Mouse (Mus musculus) heart, adult 2 months (tissue): Measurements from ENCODE around the gene Leng1. TPM values are rescaled to one million over a fixed set of nuclear protein-coding genes. Genes with fewer than 3 reads are reported as not detected.
A peak's percentile ranks its signal among the peaks of the same experiment; 100 is the strongest.

Source experiments
- DNase-seq, 2 experiments: peaks; one replicate each; pipeline ENCODE4 v3.0.0; 2021
- H3K27ac ChIP-seq: fragments of 200-600 bp; 2 replicates; pipeline ENCODE4 v1.8.1; 2022
- H3K27me3 ChIP-seq: fragments of 200-500 bp; 2 replicates; pipeline ENCODE4 v1.6.1; 2012; ENCODE audit warnings: mild to moderate bottlenecking, low read length, inconsistent platforms, mixed read lengths; ENCODE audit not compliant: control insufficient read depth, insufficient read depth
- H3K36me3 ChIP-seq: fragments of 200-500 bp; 2 replicates; pipeline ENCODE4 v1.6.1; 2012; ENCODE audit warnings: low read length, inconsistent platforms; ENCODE audit not compliant: control insufficient read depth, insufficient read depth
- H3K4me1 ChIP-seq: fragments of 200-500 bp; 2 replicates; pipeline ENCODE4 v1.6.1; 2011; ENCODE audit warnings: low read length; ENCODE audit not compliant: control insufficient read depth, insufficient read depth
- H3K4me3 ChIP-seq: fragments of 200-600 bp; 2 replicates; pipeline ENCODE4 v1.8.1; 2022
- H3K79me2 ChIP-seq: fragments of 200-500 bp; replicated peaks from 2 replicates; pipeline ENCODE4 v1.6.1; 2012; ENCODE audit warnings: mild to moderate bottlenecking, inconsistent platforms, low read length, moderate library complexity, mixed read lengths; ENCODE audit not compliant: control insufficient read depth, insufficient read depth
- H3K9ac ChIP-seq: fragments of 200-500 bp; 2 replicates; pipeline ENCODE4 v1.6.1; 2012; ENCODE audit warnings: low read depth, mild to moderate bottlenecking, control low read depth, inconsistent platforms, low read length, mixed read lengths
- CTCF ChIP-seq: fragments of 200-600 bp; IDR thresholded peaks from 2 replicates; pipeline ENCODE4 v1.8.1; 2022; ENCODE audit warnings: antibody characterized with exemption, mild to moderate bottlenecking, moderate library complexity
- EP300 ChIP-seq: fragments of 200-500 bp; IDR thresholded peaks from 2 replicates; pipeline ENCODE4 v1.6.1; 2011; ENCODE audit warnings: low read depth, low read length, control low read depth; ENCODE audit not compliant: insufficient read depth
- POLR2A ChIP-seq: fragments of 200-500 bp; IDR thresholded peaks from 2 replicates; pipeline ENCODE4 v1.6.1; 2011; ENCODE audit warnings: mild to moderate bottlenecking, low read depth, low read length, control low read depth; ENCODE audit not compliant: insufficient read depth
- WGBS: fragments of 180-500 bp; shearing (Covaris S2); methylation state at CpG from one replicate; pipeline ENCODE4 v1.1.7; 2018; 5-methylcytosine and 5-hydroxymethylcytosine counted together
- intact Hi-C: fragments of 180-260 bp; cut with DNase I; formaldehyde crosslinking; loops from one replicate; pipeline ENCODE4 v1.15.1; 2025
- polyA plus RNA-seq: library from polyadenylated mRNA; depleted of rRNA; stranded (reverse); fragments of >200 nt; gene quantifications from 2 replicates; pipeline ENCODE4 v1.2.3, GENCODE M21; 2012
- total RNA-seq, 2 experiments: library from RNA; stranded (reverse); gene quantifications; 2 replicates each; pipeline ENCODE4 v1.2.3; 2021

The Leng1 gene
- total and polyA plus RNA-seq, 3 experiments: 4.8 to 12.8 (median 11.8) TPM

GRCm38 (mm10) chr7:3617242-3617995 lies 48.2 kb downstream of the Leng1 start, which contains the start of gene Ndufa3:
Ndufa3 (plus strand) TSS chr7:3617373.
- H3K9ac ChIP-seq: peak within 1 kb of the TSS; percentile 67
- intact Hi-C loops: loop anchor here (1.0 kb wide), 1 partner anchor 12 kb away; the partner anchor contains the start of genes Prpf31 and Tfpt
- H3K36me3 ChIP-seq: no peaks in the 10 kb centered on the region
- peak within 1 kb of the TSS; percentile 81 for H3K27ac ChIP-seq
- H3K4me1 ChIP-seq: no peaks in the 10 kb centered on the region
- H3K79me2 ChIP-seq: no peaks in the 10 kb centered on the region
- 1% methylated on average over 32 of the region's 32 CpGs for WGBS
- DNase-seq: peak; percentile 86 to 90
- H3K4me3 ChIP-seq: peak within 1 kb of the TSS; percentile 92
- H3K27me3 ChIP-seq: no peaks in the 10 kb centered on the region
- no peak for TF ChIP-seq CTCF
- TF ChIP-seq POLR2A: peak; percentile 94
- 0 out of 2 replicates have a peak, but pooled peaks have one; percentile 17 for TF ChIP-seq EP300

GRCm38 (mm10) chr7:3616389-3617241 lies 49.0 kb downstream of the Leng1 start:
- peak overlapping the region; percentile 81; the same call in 1 of the 2 replicates for H3K27ac ChIP-seq

GRCm38 (mm10) chr7:3616057-3616388 lies 49.6 kb downstream of the Leng1 start, which contains the start of gene Oscar:
Oscar (minus strand) TSS chr7:3616157.
- TF ChIP-seq POLR2A: no peak
- 82% methylated on average over 4 of the region's 4 CpGs for WGBS

More at GRCm38 (mm10) chr7:3616389-3617241, 49.0 kb downstream of the Leng1 start:
- no peak for TF ChIP-seq EP300
- TF ChIP-seq CTCF: peak; percentile 65
- Histone ChIP-seq H3K4me1 (no peaks in the 10 kb centered on the region), H3K9ac (no peak overlapping the region), H3K36me3 (no peaks in the 10 kb centered on the region), H3K4me3 (peak overlapping the region; percentile 92; the same call in 1 of the 2 replicates), H3K27me3 (no peaks in the 10 kb centered on the region), H3K79me2 (no peaks in the 10 kb centered on the region)
- DNase-seq: no peak
- intact Hi-C loops: loop anchor here (1.0 kb wide), 1 partner anchor 13 kb away; the partner anchor contains the start of genes Prpf31 and Tfpt
- WGBS: 41% methylated on average over 6 of the region's 6 CpGs

GRCm38 (mm10) chr7:3614021-3614420 lies 51.6 kb downstream of the Leng1 start:
- Histone ChIP-seq H3K36me3 (no peaks in the 10 kb centered on the region), H3K27me3 (no peaks in the 10 kb centered on the region), H3K27ac (no peak overlapping the region), H3K79me2 (no peaks in the 10 kb centered on the region), H3K4me3 (no peak overlapping the region), H3K9ac (no peak overlapping the region), H3K4me1 (peaks cover 4% of the 10 kb centered on the region)
- no peak for TF ChIP-seq CTCF
- TF ChIP-seq EP300: no peak
- intact Hi-C loops: no loop called here
- DNase-seq: no peak
- WGBS: 63% methylated on average over 3 of the region's 3 CpGs

More at GRCm38 (mm10) chr7:3616057-3616388, 49.6 kb downstream of the Leng1 start, which contains the start of gene Oscar:
- no peaks in the 10 kb centered on the region for H3K27me3 ChIP-seq
- intact Hi-C loops: no loop called here
- H3K9ac ChIP-seq: no peak within 1 kb of the TSS
- H3K4me3 ChIP-seq: peak within 1 kb of the TSS; percentile 92; the same call in 1 of the 2 replicates
- H3K79me2 ChIP-seq: no peaks in the 10 kb centered on the region
- DNase-seq: no peak
- H3K27ac ChIP-seq: peak within 1 kb of the TSS; percentile 81; the same call in 1 of the 2 replicates
- no peaks in the 10 kb centered on the region for H3K36me3 ChIP-seq
- no peaks in the 10 kb centered on the region for H3K4me1 ChIP-seq

- H3K4me1 ChIP-seq: peaks cover 6% of the 10 kb centered on the region
- TF ChIP-seq CTCF (no peak), POLR2A (no peak), EP300 (no peak)
- no peak overlapping the region for H3K4me3 ChIP-seq
- no peaks in the 10 kb centered on the region for H3K36me3 ChIP-seq
- no peaks in the 10 kb centered on the region for H3K79me2 ChIP-seq
- H3K27me3 ChIP-seq: no peaks in the 10 kb centered on the region
- 91% methylated on average over 13 of the region's 13 CpGs for WGBS
- DNase-seq: no peak
- intact Hi-C loops: no loop called here
- H3K9ac ChIP-seq: no peak overlapping the region
- no peak overlapping the region for H3K27ac ChIP-seq
Observed at GRCm38 (mm10) chr7:3611006-3611405, 54.6 kb downstream of the Leng1 start.
